Mouse (Mus musculus): ENCODE results near the gene Adgrg2. TPM values are rescaled to one million over a fixed set of nuclear protein-coding genes. Genes with fewer than 3 reads are reported as not detected.

Gene Adgrg2
- 3.0 and 3.4 TPM in 2 replicates for polyA plus RNA-seq (2015; fragmentation: Nextera tagmentation; extraction: Ambion mirVana)

DNA sequence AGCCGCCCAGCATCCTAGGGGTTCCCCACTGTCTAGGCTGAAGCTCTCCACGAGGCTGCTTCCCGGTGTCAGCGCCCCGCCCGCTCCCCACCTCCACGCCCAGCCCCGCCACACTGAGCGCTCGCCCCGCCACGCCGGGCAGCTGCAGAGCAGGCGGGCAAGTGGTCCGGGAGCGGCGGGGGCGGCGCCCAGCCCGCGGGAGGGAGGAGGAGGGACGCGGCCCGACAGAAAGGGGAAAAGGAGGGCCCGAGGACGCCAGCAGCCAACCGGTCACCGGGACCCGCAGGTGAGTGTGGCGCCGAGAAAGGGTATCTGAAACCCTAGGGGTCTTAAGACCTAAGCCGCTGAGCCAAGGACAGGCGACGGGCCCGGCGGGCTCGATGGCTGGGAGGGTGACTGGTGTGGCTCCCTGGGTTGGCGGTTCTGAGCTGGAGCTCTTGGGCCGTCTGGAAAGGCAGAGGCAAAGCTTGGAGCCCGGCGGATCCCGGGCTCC, at the start of gene Adgrg2:
Gene Adgrg2 (plus strand): TSS at position 227 of the 493 bp plus-strand sequence.
- Histone ChIP-seq H3K4me3 (peak within 1 kb of the TSS; percentile 49), H3K4me1 (no peaks in the 10 kb centered on the region), H3K4me2 (peak within 1 kb of the TSS; percentile 79), H3K27me3 (replicated peaks) (peaks cover 27% of the 10 kb centered on the region; the same call in 1 of the 2 replicates), H3K9me3 (no peaks in the 10 kb centered on the region), H3K36me3 (replicated peaks) (no peaks in the 10 kb centered on the region), H3K9ac (peak within 1 kb of the TSS; percentile 41), H3K27ac (no peak within 1 kb of the TSS)
- peak; percentile 82 for ATAC-seq (replicated peaks)
- 13% methylated on average over 32 of the region's 42 CpGs for WGBS

- H3K27ac ChIP-seq: no peak overlapping the region
- WGBS: 38% methylated on average over 7 of the region's 7 CpGs
- H3K27me3 ChIP-seq (replicated peaks): peaks cover 6% of the 10 kb centered on the region; the same call in 1 of the 2 replicates
- no peaks in the 10 kb centered on the region for H3K9me3 ChIP-seq
- no peak overlapping the region for H3K4me2 ChIP-seq
- no peaks in the 10 kb centered on the region for H3K4me1 ChIP-seq
- ATAC-seq (replicated peaks): no peak
- no peak overlapping the region for H3K4me3 ChIP-seq
- no peak overlapping the region for H3K9ac ChIP-seq
- no peaks in the 10 kb centered on the region for H3K36me3 ChIP-seq (replicated peaks)
Observed at GRCm38 (mm10) chrX:160350995-160351394, 39.5 kb upstream of the Adgrg2 start.

- Histone ChIP-seq H3K9ac (no peak overlapping the region), H3K4me1 (no peaks in the 10 kb centered on the region), H3K9me3 (no peaks in the 10 kb centered on the region), H3K27me3 (replicated peaks) (peaks cover 6% of the 10 kb centered on the region; the same call in 1 of the 2 replicates), H3K36me3 (replicated peaks) (no peaks in the 10 kb centered on the region), H3K27ac (no peak overlapping the region), H3K4me3 (no peak overlapping the region), H3K4me2 (no peak overlapping the region)
- no peak for ATAC-seq (replicated peaks)
- WGBS: 24% methylated on average over 1 of the region's 1 CpGs
Observed at GRCm38 (mm10) chrX:160351967-160352677, 38.4 kb upstream of the Adgrg2 start.

DNA sequence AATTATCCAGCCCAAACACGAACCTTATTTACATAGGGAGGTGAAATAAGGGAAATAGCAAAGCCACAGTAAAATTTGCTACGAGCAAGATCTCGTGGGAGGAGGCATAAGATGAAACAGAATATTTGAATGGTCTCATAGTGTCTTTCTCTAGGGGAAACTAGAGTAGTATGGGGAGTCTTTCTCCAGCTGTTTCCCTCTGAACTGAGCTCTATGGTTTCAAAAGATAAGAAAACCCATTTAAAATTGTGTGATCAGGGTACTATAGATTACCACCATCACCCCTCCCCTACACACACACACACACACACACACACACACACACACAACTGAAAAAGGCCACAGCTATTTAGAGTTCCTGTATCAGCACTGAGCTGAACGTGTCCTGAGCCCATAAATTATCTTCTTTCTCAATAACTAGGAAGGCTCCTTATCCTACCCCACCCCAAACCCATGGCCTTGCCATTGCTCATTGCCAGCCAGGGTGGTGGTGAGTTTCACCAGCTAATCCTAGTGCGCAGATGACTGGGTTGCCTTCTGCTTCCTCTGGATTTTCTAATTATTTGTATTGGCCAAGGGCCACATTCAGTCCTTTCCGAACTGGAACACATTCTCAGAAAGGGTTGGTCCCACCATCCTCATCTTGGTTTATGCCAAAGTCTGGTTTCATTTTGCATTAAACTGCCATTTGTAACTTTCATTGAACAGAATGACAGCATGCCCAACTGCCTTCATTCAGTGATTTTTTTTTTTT, 5.6 kb upstream of the Adgrg2 start:
- Histone ChIP-seq H3K4me2 (no peak overlapping the region), H3K27ac (no peak overlapping the region), H3K36me3 (replicated peaks) (no peaks in the 10 kb centered on the region), H3K4me1 (no peaks in the 10 kb centered on the region), H3K4me3 (no peak overlapping the region), H3K9me3 (no peaks in the 10 kb centered on the region), H3K27me3 (replicated peaks) (peaks cover 5% of the 10 kb centered on the region; the same call in 1 of the 2 replicates), H3K9ac (no peak overlapping the region)
- 76% methylated on average over 6 of the region's 6 CpGs for WGBS
- no peak for ATAC-seq (replicated peaks)

GRCm38 (mm10) chrX:160385502-160385772, 5.1 kb upstream of the Adgrg2 start:
- H3K4me2 ChIP-seq: no peak overlapping the region
- H3K9ac ChIP-seq: no peak overlapping the region
- no peaks in the 10 kb centered on the region for H3K4me1 ChIP-seq
- H3K27me3 ChIP-seq (replicated peaks): peaks cover 10% of the 10 kb centered on the region; the same call in 1 of the 2 replicates
- no peak for ATAC-seq (replicated peaks)
- no peak overlapping the region for H3K27ac ChIP-seq
- WGBS: 69% methylated on average over 1 of the region's 1 CpGs
- H3K9me3 ChIP-seq: no peaks in the 10 kb centered on the region
- no peak overlapping the region for H3K4me3 ChIP-seq
- H3K36me3 ChIP-seq (replicated peaks): no peaks in the 10 kb centered on the region

GRCm38 (mm10) chrX:160412930-160413453, 22.5 kb downstream of the Adgrg2 start:
- Histone ChIP-seq H3K4me2 (no peak overlapping the region), H3K27ac (no peak overlapping the region), H3K9ac (no peak overlapping the region), H3K4me3 (no peak overlapping the region), H3K27me3 (replicated peaks) (no peaks in the 10 kb centered on the region), H3K9me3 (no peaks in the 10 kb centered on the region), H3K36me3 (replicated peaks) (no peaks in the 10 kb centered on the region), H3K4me1 (no peaks in the 10 kb centered on the region)
- no peak for ATAC-seq (replicated peaks)
- 78% methylated on average over 4 of the region's 4 CpGs for WGBS

DNA sequence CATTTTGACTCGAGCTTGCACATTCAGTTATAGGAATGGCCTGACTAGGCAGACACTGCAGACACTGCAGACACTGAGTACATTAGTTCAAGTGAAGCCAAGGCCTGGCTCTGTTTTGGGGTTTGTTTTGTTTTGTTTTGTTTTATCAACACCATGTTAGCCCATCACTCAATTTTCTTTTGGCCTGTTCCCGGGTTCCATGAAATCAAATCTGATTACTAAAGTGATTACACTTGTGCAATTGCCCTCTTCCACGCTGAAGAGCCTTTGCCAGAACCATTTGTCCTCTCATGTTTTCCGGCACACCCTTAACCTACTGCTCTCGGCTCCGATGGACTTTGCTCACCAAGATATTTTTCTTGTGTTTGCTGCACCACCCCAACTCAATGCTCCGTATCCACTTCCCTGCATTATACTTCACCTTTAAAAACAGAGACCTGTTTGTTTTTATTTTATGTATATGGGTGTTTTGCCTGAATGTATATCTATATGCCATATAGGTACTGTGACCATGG, 23.4 kb downstream of the Adgrg2 start:
- H3K36me3 ChIP-seq (replicated peaks): no peaks in the 10 kb centered on the region
- 87% methylated on average over 7 of the region's 7 CpGs for WGBS
- ATAC-seq (replicated peaks): no peak
- no peak overlapping the region for H3K4me2 ChIP-seq
- H3K4me1 ChIP-seq: no peaks in the 10 kb centered on the region
- no peaks in the 10 kb centered on the region for H3K9me3 ChIP-seq
- H3K4me3 ChIP-seq: no peak overlapping the region
- H3K27me3 ChIP-seq (replicated peaks): no peaks in the 10 kb centered on the region
- no peak overlapping the region for H3K27ac ChIP-seq
- no peak overlapping the region for H3K9ac ChIP-seq

GRCm38 (mm10) chrX:160418397-160418796, 27.9 kb downstream of the Adgrg2 start:
- no peak overlapping the region for H3K4me2 ChIP-seq
- H3K4me3 ChIP-seq: no peak overlapping the region
- H3K4me1 ChIP-seq: no peaks in the 10 kb centered on the region
- H3K9ac ChIP-seq: no peak overlapping the region
- H3K36me3 ChIP-seq (replicated peaks): no peaks in the 10 kb centered on the region
- 88% methylated on average over 7 of the region's 7 CpGs for WGBS
- no peak overlapping the region for H3K27ac ChIP-seq
- H3K9me3 ChIP-seq: no peaks in the 10 kb centered on the region
- H3K27me3 ChIP-seq (replicated peaks): no peaks in the 10 kb centered on the region
- ATAC-seq (replicated peaks): no peak

GRCm38 (mm10) chrX:160423737-160424136, 33.2 kb downstream of the Adgrg2 start:
- no peak overlapping the region for H3K27ac ChIP-seq
- H3K4me1 ChIP-seq: no peaks in the 10 kb centered on the region
- no peak overlapping the region for H3K4me2 ChIP-seq
- ATAC-seq (replicated peaks): no peak
- H3K9me3 ChIP-seq: no peaks in the 10 kb centered on the region
- no peak overlapping the region for H3K9ac ChIP-seq
- H3K4me3 ChIP-seq: no peak overlapping the region
- WGBS: 85% methylated on average over 1 of the region's 1 CpGs
- no peaks in the 10 kb centered on the region for H3K36me3 ChIP-seq (replicated peaks)
- H3K27me3 ChIP-seq (replicated peaks): no peaks in the 10 kb centered on the region

GRCm38 (mm10) chrX:160426486-160426885, 36.0 kb downstream of the Adgrg2 start:
- H3K36me3 ChIP-seq (replicated peaks): no peaks in the 10 kb centered on the region
- H3K9ac ChIP-seq: no peak overlapping the region
- no peaks in the 10 kb centered on the region for H3K9me3 ChIP-seq
- H3K4me1 ChIP-seq: no peaks in the 10 kb centered on the region
- ATAC-seq (replicated peaks): no peak
- H3K27me3 ChIP-seq (replicated peaks): 0 out of 2 replicates have a peak, but pooled peaks cover 3% of the 10 kb centered on the region
- H3K27ac ChIP-seq: no peak overlapping the region
- H3K4me2 ChIP-seq: no peak overlapping the region
- no peak overlapping the region for H3K4me3 ChIP-seq
- WGBS: 43% methylated on average over 1 of the region's 1 CpGs

- ATAC-seq (replicated peaks): no peak
- no peak overlapping the region for H3K9ac ChIP-seq
- H3K36me3 ChIP-seq (replicated peaks): no peaks in the 10 kb centered on the region
- no peak overlapping the region for H3K4me2 ChIP-seq
- H3K4me3 ChIP-seq: no peak overlapping the region
- no peaks in the 10 kb centered on the region for H3K9me3 ChIP-seq
- 0 out of 2 replicates have a peak, but pooled peaks cover 3% of the 10 kb centered on the region for H3K27me3 ChIP-seq (replicated peaks)
- no peak overlapping the region for H3K27ac ChIP-seq
- WGBS: 76% methylated on average over 1 of the region's 1 CpGs
- no peaks in the 10 kb centered on the region for H3K4me1 ChIP-seq
Observed at GRCm38 (mm10) chrX:160426930-160427329, 36.4 kb downstream of the Adgrg2 start.

DNA sequence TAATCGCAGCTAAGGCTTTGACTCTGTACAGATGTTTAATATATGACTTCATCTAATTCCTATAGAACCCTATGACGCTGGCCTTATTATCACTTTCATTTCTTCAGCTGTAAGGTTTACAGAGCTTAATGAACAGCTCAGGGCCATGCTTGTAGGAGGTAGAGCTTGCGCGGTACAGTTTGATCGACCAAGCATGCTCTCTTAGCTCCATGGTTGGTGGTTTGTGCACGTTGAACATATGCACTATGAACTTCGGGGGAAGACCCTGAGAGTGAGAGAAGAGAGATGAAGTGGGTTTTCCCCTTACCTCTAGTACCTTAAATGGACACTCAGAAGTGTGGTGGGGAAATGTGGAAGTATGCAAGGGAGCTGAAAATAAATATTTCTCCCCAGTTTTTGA, 41.7 kb downstream of the Adgrg2 start:
- no peak for ATAC-seq (replicated peaks)
- H3K27me3 ChIP-seq (replicated peaks): peaks cover 9% of the 10 kb centered on the region; the same call in 1 of the 2 replicates
- 92% methylated on average over 7 of the region's 7 CpGs for WGBS

More for the DNA sequence above, 41.7 kb downstream of the Adgrg2 start:
- Histone ChIP-seq H3K9ac (no peak overlapping the region), H3K36me3 (replicated peaks) (no peaks in the 10 kb centered on the region), H3K9me3 (no peaks in the 10 kb centered on the region), H3K27ac (no peak overlapping the region), H3K4me1 (no peaks in the 10 kb centered on the region), H3K4me2 (no peak overlapping the region), H3K4me3 (no peak overlapping the region)
